Mouse (Mus musculus) hindbrain, postnatal 0 days (tissue): ENCODE data around the gene B3gnt6. TPM values are rescaled to one million over a fixed set of nuclear protein-coding genes. Genes with fewer than 3 reads are reported as not detected.

Experiments
- ATAC-seq: fragments of 200-750 bp; cut with Nextera tagmentation; 2 replicates; pipeline ENCODE4 v1.8.0; 2017; ENCODE audit warnings: mild to moderate bottlenecking, moderate TSS enrichment, moderate library complexity
- DNase-seq: peaks from one replicate; pipeline ENCODE4 v3.0.0-alpha.2; 2015; ENCODE audit warnings: low spot score
- H3K27ac ChIP-seq: fragments of 300-500 bp; sonication (generic); 2 replicates; pipeline ENCODE4 v1.5.1; 2014; ENCODE audit warnings: mild to moderate bottlenecking
- H3K27me3 ChIP-seq: fragments of 300-500 bp; sonication (generic); 2 replicates; pipeline ENCODE4 v1.6.1; 2014; ENCODE audit warnings: low read length, mixed read lengths; ENCODE audit not compliant: insufficient read depth
- H3K36me3 ChIP-seq: fragments of 300-500 bp; sonication (generic); 2 replicates; pipeline ENCODE4 v1.6.1; 2014; ENCODE audit warnings: low read length, mixed read lengths; ENCODE audit not compliant: insufficient read depth
- H3K4me1 ChIP-seq: fragments of 300-500 bp; sonication (generic); 2 replicates; pipeline ENCODE4 v1.6.1; 2014; ENCODE audit warnings: antibody characterized with exemption, low read length, mixed read lengths; ENCODE audit not compliant: insufficient read depth
- H3K4me2 ChIP-seq: fragments of 300-500 bp; sonication (generic); 2 replicates; pipeline ENCODE4 v1.6.1; 2014; ENCODE audit warnings: low read depth, mild to moderate bottlenecking, low read length, moderate library complexity, mixed read lengths
- H3K4me3 ChIP-seq: fragments of 300-500 bp; sonication (generic); 2 replicates; pipeline ENCODE4 v1.5.1; 2014; ENCODE audit warnings: low read length
- H3K9ac ChIP-seq: fragments of 300-500 bp; sonication (generic); replicated peaks from 2 replicates; pipeline ENCODE4 v1.6.1; 2014; ENCODE audit warnings: mild to moderate bottlenecking, low read length, moderate library complexity, mixed read lengths
- H3K9me3 ChIP-seq: fragments of 300-500 bp; sonication (generic); 2 replicates; pipeline ENCODE4 v1.6.1; 2016; ENCODE audit warnings: low read length, mixed read lengths
- CTCF ChIP-seq: IDR thresholded peaks from 2 replicates; pipeline ENCODE4 v1.5.1; 2016; ENCODE audit warnings: antibody characterized with exemption, control low read depth, low read depth
- WGBS: fragments of 180-500 bp; shearing (Covaris S2); extraction: QIAGEN DNeasy Blood & Tissue Kit; methylation state at CpG from one replicate; pipeline ENCODE4 v1.1.7; 2014; 5-methylcytosine and 5-hydroxymethylcytosine counted together
- polyA plus RNA-seq: library from polyadenylated mRNA; unstranded; fragments of >200 nt; fragmentation: Nextera tagmentation; extraction: Ambion mirVana; gene quantifications from 2 replicates; pipeline ENCODE4 v1.2.1, GENCODE M21; 2015
- total RNA-seq: library from RNA; depleted of rRNA; stranded (reverse); fragments of >200 nt; gene quantifications from 2 replicates; pipeline ENCODE4 v1.2.3, GENCODE M21; 2014; rRNA removed

Gene B3gnt6
- total RNA-seq = 1.2 and 1.5 TPM in 2 replicates
- polyA plus RNA-seq = 0.76 and 1.2 TPM in 2 replicates

DNA sequence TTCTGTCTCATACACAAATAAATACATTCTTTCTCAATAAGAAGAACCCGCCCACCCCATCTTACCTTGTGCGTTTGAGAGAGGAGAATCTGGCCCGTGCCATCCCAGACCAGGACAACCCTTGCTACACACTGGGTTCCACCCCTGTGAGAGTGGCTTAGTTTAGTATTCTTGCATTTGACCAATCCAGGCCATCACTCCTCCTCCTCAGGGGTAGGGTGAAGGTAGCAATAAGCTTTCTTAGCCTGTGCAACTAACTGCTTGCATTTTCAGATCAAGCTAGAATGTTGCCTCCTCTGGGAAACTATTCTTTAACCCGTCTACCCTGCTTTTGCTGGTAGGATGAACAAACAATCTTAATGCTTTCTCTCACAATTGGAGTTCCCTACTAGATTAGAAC lies at the start of gene B3gnt6:
B3gnt6 (minus strand) TSS at position 101 of the 400 bp plus-strand sequence.
- H3K4me1 ChIP-seq = 0 out of 2 replicates have a peak, but pooled peaks cover under 1% of the 10 kb centered on the region
- ATAC-seq (no peak), DNase-seq (no peak)
- peaks cover 10% of the 10 kb centered on the region; the same call in 1 of the 2 replicates for H3K27me3 ChIP-seq
- no peak within 1 kb of the TSS for H3K4me2 ChIP-seq
- no peak within 1 kb of the TSS for H3K27ac ChIP-seq
- no peaks in the 10 kb centered on the region for H3K9me3 ChIP-seq
- TF ChIP-seq CTCF = no peak
- 92% methylated on average over 4 of the region's 4 CpGs for WGBS
- no peak within 1 kb of the TSS for H3K9ac ChIP-seq
- H3K4me3 ChIP-seq = no peak within 1 kb of the TSS
- H3K36me3 ChIP-seq = no peaks in the 10 kb centered on the region

DNA sequence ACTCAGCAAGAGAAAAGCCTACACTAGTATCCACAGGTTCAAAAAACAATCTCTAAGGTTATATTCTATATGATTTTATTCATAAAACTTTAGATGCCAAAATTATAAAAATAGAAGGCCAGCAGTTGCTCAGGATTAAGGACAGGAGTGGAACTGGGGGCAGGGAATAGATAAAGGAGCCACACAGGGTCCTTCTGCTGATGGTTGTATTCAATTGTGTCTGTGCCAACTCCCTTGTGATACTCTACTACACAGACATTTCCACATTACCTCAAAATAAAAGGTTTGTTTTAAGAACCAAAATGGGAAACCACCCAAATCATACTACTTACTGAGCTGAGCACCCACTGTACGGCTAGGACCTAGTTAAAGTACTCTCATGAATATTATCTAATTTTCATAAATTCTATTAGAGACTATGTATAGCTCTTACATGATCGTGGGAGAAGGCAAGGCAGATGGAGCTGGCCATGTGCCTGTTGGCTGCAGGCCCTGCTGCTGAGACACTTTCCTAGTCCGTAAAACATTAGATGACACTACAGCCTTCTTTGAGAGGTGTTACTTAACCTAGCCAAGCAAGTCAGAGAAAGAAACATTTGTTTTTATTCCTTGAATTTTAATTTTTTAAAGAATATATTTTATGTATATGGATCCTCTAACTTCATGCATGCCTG lies 37.5 kb upstream of the B3gnt6 start:
- H3K36me3 ChIP-seq = no peaks in the 10 kb centered on the region
- 45% methylated on average over 3 of the region's 3 CpGs for WGBS
- no peak for TF ChIP-seq CTCF
- no peak overlapping the region for H3K4me3 ChIP-seq
- DNase-seq = peak; percentile 68
- no peaks in the 10 kb centered on the region for H3K27me3 ChIP-seq
- H3K9me3 ChIP-seq = no peaks in the 10 kb centered on the region
- ATAC-seq = peak; percentile 61; the same call in 1 of the 2 replicates
- H3K4me1 ChIP-seq = 0 out of 2 replicates have a peak, but pooled peaks cover 2% of the 10 kb centered on the region
- no peak overlapping the region for H3K9ac ChIP-seq
- H3K27ac ChIP-seq = peak overlapping the region; percentile 23; the same call in 1 of the 2 replicates
- no peak overlapping the region for H3K4me2 ChIP-seq

DNA sequence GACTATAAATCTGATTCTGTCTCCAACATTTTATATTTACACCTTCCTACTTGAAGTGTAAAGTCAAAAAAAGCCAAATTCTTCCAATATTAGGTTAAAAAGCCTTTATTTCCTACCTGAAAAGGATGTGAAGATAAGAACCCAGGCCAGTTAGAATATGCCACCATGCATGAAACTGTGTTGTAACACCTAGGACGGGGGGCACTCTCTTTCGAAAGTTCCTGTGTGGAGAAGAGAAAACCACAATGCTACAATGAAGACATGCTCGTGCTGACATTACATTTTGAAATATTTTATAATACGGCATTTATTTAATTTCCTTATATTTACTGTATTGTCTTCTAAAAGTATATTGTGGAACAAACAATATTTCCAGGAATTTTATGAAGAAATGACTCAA lies 24.5 kb upstream of the B3gnt6 start:
- H3K36me3 ChIP-seq = no peaks in the 10 kb centered on the region
- no peaks in the 10 kb centered on the region for H3K27me3 ChIP-seq
- no peak overlapping the region for H3K4me2 ChIP-seq
- H3K27ac ChIP-seq = no peak overlapping the region
- H3K4me1 ChIP-seq = no peaks in the 10 kb centered on the region
- H3K4me3 ChIP-seq = no peak overlapping the region
- WGBS = 93% methylated on average over 4 of the region's 4 CpGs
- ATAC-seq = no peak
- no peak for DNase-seq
- no peaks in the 10 kb centered on the region for H3K9me3 ChIP-seq
- H3K9ac ChIP-seq = no peak overlapping the region
- TF ChIP-seq CTCF = no peak

DNA sequence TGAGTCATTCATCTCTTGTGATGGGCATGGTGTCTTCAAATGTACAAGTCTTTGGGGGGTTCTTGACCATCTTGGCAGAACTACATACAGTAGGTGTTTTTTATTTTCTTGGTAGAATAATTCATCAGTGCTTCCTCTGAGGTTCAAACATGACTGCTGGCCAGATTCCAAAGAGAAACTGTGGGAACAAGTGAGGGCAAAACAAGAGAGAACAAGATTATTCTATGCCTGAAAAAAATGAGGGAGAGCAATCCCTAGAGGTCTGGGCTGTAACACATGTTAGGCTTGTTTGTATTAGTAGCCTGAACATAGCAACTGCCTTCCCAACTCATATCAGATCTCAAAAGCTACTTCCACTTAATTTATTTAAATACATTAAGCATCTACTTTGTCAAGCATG lies 17.4 kb upstream of the B3gnt6 start:
- DNase-seq (peak; percentile 56), ATAC-seq (no peak)
- TF ChIP-seq CTCF = no peak

DNA sequence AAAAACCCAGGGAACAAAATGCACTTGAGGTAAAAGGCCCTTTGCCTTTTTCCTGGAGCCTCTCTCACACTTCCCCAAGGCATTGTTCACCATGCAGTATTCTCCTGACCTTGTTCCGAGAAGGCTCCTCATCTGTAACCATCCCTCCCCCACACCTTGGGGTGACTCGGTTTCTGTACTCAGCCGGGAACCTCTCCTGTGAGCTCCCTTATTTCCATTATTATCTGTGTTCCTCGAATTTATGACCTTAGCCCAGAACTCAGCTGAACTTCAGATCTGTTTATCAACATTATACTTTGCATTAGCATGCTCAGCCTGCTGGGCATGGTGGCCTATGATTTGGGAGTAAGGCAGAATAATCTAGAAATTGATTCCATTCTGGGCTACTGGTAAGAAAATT lies 3.7 kb upstream of the B3gnt6 start:
- TF ChIP-seq CTCF = no peak
- no peaks in the 10 kb centered on the region for H3K9me3 ChIP-seq
- H3K27ac ChIP-seq = no peak overlapping the region
- H3K27me3 ChIP-seq = no peaks in the 10 kb centered on the region
- H3K36me3 ChIP-seq = no peaks in the 10 kb centered on the region
- H3K9ac ChIP-seq = no peak overlapping the region
- no peak for DNase-seq
- no peak overlapping the region for H3K4me2 ChIP-seq
- no peak overlapping the region for H3K4me3 ChIP-seq
- ATAC-seq = no peak
- 76% methylated on average over 4 of the region's 4 CpGs for WGBS
- H3K4me1 ChIP-seq = no peaks in the 10 kb centered on the region

More for the DNA sequence above, 17.4 kb upstream of the B3gnt6 start:
- Histone ChIP-seq H3K36me3 (no peaks in the 10 kb centered on the region), H3K27me3 (no peaks in the 10 kb centered on the region), H3K9me3 (no peaks in the 10 kb centered on the region), H3K4me1 (no peaks in the 10 kb centered on the region), H3K4me2 (no peak overlapping the region), H3K9ac (no peak overlapping the region), H3K4me3 (no peak overlapping the region), H3K27ac (no peak overlapping the region)

DNA sequence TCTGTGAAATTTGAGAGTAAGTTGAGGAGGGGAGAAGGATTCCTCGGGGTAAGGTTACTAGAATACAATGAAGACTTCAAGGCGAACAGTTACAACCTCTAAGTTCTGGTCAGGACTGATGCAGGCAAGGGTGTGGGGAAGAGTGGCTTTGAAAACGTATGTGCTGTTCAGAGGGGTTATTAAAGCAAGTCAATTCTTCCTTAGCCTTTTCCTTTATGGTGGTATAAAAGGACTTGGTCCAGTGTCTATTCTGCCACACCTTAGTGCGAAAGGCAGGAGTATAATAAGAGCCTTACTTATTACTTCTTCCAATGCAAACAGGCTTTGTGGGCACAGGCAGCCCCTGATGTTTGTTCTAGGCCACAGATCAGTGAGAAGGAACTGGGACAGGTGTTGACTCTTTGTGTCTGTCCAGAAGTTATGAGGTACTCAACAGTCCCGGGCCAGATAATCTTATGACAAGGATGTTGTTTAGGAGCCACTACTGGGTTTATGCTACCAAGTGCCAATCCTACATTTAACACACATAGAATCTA lies 2.3 kb upstream of the B3gnt6 start:
- H3K27ac ChIP-seq = no peak overlapping the region
- no peak overlapping the region for H3K9ac ChIP-seq
- no peaks in the 10 kb centered on the region for H3K36me3 ChIP-seq
- no peak for ATAC-seq
- no peaks in the 10 kb centered on the region for H3K9me3 ChIP-seq
- H3K4me3 ChIP-seq = no peak overlapping the region
- no peaks in the 10 kb centered on the region for H3K27me3 ChIP-seq
- no peaks in the 10 kb centered on the region for H3K4me1 ChIP-seq
- WGBS = 92% methylated on average over 5 of the region's 5 CpGs
- no peak for DNase-seq
- no peak for TF ChIP-seq CTCF
- no peak overlapping the region for H3K4me2 ChIP-seq

DNA sequence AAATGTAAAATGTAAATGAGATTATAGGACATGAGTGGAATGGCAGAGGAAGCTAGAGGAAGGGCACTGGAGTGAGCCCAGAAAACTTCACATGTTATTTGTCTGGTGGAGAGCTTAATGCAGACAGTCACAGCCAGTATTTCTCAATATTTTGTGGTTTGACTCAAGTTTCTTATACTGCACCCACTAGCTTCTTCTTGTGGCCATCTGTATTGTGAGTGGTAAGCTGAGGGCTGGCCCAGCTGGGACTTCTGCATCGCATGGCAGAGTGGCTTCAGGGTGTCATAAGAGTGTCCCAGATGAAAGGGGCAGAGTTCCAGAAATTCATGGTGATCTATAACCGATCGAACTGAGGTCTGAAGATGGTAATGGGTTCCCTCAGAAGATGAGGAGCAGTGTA lies 1.1 kb upstream of the B3gnt6 start:
- no peak for ATAC-seq
- H3K27ac ChIP-seq = no peak overlapping the region
- no peak overlapping the region for H3K4me2 ChIP-seq
- H3K9me3 ChIP-seq = no peaks in the 10 kb centered on the region
- no peak for DNase-seq
- no peak overlapping the region for H3K9ac ChIP-seq
- H3K4me3 ChIP-seq = no peak overlapping the region
- H3K27me3 ChIP-seq = peaks cover 7% of the 10 kb centered on the region; the same call in 1 of the 2 replicates
- TF ChIP-seq CTCF = no peak
- WGBS = 90% methylated on average over 3 of the region's 3 CpGs
- H3K36me3 ChIP-seq = no peaks in the 10 kb centered on the region
- H3K4me1 ChIP-seq = no peaks in the 10 kb centered on the region
